Mouse (Mus musculus): ENCODE results near the gene Dnajb9. TPM values are rescaled to one million over a fixed set of nuclear protein-coding genes. Genes with fewer than 3 reads are reported as not detected.
"Not testable (repeated sequence)": the region's sequence is repeated elsewhere in the genome, so short reads cannot be mapped to it uniquely, and the experiment has no call there.

Dnajb9 gene
- total RNA-seq (2021): 10 to 100 TPM; 30.7 to 38.0 TPM
- long read RNA-seq, experiment 1, transcript Dnajb9-201 (3 exons, 2,461 nt): major isoform, 69 of 73 reads
- long read RNA-seq, experiment 1, partial matches to known transcripts: 2 of 73 reads
- long read RNA-seq, experiment 1, other reads (novel, unspliced or antisense): 2 of 73 reads
- long read RNA-seq, experiment 2, transcript Dnajb9-201 (3 exons, 2,461 nt): major isoform, 66 of 68 reads
- long read RNA-seq, experiment 2, partial matches to known transcripts: 1 of 68 reads
- long read RNA-seq, experiment 2, other reads (novel, unspliced or antisense): 1 of 68 reads

DNA sequence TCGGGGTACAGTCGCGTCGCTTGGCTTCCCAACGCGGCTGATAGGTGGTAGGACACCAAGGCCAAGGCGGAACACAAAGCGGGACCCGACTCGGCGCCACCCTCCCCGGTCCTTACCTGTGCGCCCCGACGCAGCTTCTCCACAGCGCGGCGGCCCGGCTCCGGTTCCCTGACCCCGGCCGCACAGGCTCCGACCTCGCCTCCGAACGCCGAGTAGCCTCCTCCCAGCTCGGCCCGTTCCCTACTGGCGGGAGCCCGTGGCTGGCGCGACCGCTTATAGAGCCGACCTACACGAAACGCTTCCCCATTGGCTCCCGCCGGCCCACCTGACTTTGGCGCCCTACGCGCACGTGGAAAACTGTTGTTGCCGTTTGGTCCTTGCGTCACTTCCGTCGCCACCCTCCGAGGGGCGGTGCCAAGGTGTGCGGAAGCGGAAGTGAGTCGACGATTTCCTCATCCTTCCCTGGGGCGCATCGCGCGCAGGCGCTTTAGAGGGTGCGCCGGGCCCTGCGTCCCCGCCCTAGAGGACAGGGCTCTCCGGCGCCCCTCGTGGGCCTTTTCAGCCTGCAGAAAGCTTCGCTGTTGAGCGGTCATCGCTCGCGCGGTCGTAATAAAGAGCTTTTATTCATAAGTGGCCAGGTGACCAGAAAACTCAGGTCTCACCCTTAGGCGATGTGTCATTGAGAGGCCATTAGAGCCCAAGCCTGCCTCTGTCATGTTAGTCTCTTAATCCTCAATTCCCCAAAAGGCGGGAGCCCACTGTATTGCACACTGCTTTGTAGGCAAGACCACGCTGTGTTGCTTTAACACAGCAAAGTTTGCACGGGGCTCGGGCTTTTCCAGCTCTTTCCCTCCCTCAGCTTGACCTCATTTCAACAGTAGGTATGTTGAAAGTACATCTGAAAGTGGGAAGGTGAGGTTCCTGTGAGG, at the start of gene Dnajb9:
Gene Dnajb9 (minus strand): TSS at position 503 of the 929 bp plus-strand sequence.
- DNase-seq (ENCODE audit: low spot score): peak; percentile 100

DNA sequence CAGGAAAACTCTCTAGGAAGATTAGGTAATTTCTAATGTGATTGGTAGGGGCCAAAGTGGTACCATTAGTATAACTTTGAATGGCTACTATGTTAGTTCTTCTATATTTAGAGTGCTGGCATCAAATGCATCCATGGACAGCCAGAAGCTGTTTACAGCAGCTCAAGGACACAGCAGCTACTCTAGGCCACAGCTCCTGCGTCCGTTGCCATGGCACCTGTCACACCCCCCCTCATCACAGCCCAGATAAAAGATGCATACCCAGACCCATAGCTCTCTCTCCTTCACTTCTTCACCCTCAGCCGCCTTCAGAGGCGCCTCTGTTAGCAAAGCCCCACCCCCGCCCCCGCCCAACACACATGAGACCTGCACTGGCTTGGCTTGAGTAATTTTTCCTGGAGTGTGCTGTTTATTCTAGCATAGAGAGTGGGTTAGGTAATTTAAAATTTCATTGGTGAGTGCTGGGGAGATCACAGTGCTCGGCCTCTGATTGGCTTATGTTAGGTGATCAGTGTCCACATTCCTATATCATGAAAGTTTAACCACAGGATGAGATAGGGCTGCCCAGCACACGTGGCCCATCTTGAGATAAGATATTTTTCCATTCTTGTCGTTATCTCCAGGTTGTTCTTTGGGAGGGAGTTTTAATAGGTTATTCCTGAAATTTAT, 38.3 kb upstream of the Dnajb9 start:
- no peak for DNase-seq (ENCODE audit: low spot score)

DNA sequence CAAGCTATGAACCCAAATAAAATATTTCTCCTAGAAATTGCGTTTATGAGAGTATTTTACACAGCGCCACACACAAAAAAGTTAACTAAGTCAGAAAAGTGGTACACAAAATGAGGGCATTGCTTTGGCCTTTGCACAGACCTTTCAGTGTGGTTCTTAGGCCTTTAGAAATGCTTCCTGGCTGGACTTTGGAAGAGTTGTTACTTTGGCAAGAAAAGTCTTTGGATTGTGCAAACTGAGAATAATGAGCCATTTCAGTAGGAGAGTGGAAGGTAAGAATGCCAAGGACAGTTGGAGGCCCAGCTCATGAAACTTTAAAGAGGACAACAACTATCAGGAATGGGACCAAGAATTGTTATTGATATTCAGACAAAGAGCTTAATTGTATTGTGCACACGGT, 35.6 kb upstream of the Dnajb9 start:
- no peak for DNase-seq (ENCODE audit: low spot score)

DNA sequence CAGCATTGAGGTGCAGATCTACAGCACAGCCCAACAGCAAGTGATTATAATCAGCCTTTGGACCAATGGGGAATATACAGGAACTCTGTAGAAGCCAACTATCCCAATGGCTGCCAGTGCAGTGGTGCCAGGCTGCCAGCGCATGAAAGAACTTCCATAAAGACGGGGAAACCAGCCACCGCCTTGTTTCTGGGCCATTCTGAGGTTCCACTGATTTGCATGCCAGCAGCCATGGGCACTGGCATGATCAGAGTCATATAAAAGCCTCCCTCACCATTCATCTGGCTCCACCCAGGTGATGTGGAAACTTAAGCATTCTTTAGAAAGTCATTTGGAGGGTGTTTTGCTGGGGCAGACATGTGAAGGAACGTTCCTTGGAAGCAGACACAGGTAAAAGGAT, 32.3 kb upstream of the Dnajb9 start:
- DNase-seq (ENCODE audit: low spot score): no peak

DNA sequence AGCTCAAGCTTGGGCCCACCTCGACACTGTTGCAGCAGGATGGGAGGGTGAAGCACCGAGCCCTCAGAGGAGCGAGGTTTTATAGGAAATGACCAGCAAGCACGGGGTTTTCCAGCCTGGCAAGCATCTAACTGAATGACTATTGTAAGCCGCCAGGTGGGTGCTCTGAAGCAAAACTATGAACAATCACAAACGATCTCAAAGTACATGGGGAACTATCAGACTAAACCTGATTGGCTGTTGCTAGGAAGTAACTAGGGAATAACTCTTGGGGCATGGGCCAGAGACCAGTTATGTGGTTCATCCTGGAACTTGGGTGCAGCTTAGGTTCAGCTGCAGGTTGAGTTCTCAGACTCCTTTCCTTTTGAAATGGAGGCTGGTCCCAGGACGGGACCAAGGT, 31.0 kb upstream of the Dnajb9 start:
- DNase-seq (ENCODE audit: low spot score): no peak

DNA sequence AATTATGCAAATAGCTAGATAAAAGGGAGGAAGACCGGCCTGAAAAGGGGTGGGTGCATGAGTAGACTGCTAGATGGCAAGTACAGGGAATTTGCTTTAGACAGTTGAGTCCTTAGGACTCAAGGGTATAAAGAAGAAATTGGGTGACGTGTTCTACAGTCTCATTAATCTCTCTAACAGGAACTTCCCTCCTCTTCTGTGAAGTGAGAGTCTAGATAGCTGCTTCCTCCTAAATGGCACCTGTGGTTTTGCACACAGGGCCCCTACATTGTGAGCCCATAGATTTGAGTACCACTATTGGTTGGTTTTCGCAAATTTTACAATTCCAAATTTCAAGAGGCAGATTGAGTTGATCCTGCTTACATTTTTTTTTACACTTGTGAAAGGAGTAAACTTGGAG, 14.5 kb upstream of the Dnajb9 start:
- DNase-seq (ENCODE audit: low spot score): no peak

DNA sequence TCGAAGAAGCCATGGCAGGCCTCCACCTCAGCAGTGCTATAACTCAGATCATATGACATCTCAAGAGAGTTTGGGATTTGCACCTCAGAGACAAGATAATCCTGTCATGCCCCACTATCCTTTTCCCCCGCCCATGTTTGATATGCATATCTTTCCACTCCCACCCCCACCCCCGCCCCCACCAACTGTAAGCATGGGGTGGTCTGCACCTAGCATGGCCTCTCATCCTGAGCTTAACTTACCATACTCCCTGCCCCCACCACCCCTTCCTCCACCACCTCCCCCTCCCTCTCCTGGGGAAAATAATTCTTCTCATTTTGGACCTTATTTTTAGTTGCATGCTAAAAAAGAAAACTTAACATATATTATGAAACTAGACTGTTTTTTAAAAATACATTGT, 12.9 kb upstream of the Dnajb9 start:
- no peak for DNase-seq (ENCODE audit: low spot score)

DNA sequence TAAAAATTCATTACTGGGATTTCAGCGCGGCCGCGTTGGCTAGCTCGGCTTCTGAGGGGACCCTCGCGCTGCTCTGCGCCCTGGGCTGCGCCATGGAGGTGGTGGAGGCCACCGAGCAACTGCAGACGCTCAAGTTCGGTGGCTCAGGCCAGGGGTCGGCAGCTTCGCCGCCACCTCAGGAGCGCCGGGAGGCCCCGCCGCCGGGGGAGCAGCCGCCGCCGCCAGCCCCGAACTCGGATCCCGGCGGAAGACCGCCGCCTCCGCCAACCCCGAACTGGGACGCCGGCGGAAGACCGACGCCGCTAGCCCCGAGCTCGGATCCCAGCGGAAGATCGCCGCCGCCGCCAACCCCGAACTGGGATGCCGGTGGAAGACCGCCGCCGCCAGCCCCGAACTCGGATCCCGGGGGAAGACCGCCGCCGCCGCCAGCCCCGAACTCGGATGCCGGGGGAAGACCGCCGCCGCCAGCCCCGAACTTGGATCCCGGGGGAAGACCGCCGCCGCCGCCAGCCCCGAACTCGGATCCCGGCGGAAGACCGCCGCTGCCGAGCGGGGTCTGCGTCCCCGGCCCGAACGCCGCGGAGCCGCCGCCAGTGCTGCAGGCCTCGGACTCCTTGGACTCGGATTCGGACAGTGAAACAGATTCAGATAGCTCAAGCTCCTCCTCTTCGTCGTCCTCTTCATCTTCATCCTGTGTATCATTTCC, 11.7 kb upstream of the Dnajb9 start:
- DNase-seq (ENCODE audit: low spot score): no peak

DNA sequence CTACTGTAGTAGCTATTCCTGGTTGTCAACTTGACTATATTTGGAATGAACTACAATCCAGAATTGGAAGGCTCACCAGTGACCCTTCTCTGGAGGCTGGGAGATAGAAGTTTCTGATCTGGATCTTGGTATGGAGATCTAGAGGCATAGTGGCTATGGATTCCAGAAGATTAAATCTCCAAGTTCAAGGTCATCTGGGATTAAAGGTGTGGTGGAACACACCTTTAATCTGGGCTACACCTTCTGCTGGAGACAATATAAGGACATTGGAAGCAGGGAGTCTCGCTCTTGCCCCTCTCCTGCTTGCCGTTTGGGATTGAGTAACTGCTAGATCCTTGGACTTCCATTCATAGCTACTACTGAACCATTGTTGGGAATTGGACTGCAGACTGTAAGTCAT, 10.9 kb upstream of the Dnajb9 start, which contains the start of gene Pnpla8:
Gene Pnpla8 (plus strand): TSS at position 301 of the 400 bp plus-strand sequence.
- not testable (repeated sequence) for DNase-seq (ENCODE audit: low spot score)

DNA sequence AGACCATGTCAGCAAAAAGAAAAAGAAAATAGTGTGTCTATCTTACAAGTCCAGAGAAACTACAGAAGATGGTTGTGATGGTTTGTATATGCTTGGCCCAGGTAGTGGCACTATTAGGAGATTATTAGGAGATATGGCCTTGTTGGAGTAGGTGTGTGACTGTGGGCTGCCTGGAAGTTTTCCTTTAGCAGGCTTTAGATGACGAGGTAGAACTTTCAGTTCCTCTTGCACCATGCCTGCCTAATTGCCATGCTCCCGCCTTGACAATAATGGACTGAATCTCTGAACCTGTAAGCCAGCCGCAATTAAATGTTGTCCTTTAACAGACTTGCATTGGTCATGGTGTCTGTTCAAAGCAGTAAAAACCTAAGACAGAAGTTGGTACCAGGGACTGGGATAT, 1.4 kb upstream of the Dnajb9 start:
- no peak for DNase-seq (ENCODE audit: low spot score)

DNA sequence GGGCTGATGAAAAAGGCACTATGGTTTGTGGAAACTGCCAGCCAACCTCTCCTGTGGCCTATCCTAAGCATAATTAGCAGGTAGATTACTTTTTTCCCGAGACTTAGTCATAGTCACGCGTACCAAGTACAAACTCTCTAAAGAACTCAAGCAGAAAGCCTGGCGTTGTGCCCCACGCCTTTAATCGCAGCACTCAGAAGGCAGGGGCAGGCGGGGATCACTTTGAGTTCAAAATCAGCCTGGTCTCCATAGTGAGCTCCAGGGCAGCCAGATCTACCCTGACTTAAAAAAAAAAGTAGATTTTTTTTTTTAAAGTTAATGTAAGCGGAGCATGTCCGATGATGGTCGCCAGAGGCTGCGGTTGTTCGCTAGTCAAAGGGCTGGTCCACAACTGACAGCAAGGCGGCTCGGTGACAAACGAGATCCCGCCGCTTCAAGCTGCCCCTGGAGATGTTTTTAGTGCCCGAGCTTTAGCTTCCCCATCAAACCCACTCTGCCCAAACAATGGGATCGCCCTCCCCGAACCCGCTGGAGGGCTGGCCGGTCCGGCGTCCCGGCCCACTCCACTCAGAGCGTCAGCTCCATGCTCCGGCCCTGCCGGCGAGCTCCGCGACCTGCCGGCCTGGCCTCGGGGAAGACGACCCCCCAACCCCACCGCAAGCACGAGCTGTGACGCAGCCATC, 844 bp downstream of the Dnajb9 start:
- DNase-seq (ENCODE audit: low spot score): peak; percentile 36

DNA sequence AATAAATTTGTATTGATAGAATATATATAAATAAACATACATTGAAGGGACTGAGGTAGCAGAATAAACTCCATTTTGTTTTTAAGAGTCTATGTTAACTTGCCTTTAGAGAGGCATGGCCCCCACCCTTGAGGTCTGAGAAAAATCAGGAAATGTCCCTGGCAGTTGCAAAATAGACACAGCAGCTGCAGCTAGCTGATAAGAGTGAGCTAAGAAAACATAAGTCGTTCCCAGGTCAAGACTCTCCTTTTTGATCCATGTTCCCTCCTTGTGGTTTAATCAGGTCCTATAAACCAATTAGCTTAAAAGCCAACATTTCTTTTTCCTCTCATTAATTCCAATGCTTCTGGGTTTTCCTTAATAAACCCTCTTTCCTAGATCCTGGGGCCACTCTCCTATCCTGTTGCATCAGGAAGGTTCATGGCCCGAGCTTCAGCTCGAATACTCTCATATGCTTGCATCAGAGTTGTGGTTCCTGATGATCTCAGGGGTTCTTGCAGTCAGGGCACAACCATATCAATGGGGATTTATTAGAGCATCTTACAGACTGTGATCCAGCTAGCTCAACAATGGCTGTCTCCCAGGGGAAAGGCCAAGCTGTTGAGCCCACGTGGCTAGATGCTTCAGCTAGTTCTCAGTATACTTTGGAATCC, 12.1 kb downstream of the Dnajb9 start:
- DNase-seq (ENCODE audit: low spot score): no peak

DNA sequence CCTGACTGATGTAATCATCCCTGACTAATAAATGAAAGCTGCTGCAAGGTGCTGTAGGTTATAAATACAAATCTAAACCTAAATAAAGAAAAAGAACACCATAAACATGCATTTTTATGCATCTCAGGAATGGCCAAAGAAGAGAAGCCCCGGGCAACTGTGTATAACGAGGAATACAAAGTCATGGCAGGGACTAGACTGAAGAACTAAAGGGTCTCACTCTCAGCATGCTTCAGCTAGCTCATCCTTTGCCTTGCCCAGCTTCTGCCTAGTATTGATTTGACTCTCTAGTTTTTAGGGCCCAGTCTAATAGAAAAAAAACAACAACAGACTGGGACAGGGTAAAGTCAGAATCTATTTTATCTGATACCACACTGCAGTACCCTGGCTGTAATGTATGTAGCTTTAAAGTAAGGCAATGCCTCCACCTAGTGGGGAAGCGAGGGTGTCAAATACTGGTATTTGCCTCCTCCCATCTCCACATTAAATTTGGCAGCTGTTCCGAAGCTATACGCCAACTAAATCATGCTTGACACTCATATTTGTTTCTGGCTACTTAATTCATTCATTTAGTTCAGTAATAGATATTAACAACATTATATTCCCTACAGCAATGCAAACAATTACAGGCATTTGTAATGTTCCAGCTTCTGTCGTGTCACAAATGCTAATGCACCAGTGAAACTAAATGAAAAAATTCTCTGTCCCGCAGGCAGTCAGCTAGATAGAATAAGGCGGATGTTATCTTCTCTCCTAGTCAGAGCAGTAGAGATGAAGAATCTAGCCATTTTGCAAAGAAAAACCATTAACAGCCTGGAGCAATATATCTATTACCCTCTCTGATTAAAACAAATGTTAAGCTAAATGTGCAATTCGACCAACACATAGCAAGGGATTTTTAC, 28.8 kb downstream of the Dnajb9 start:
- DNase-seq (ENCODE audit: low spot score): peak; percentile 4

DNA sequence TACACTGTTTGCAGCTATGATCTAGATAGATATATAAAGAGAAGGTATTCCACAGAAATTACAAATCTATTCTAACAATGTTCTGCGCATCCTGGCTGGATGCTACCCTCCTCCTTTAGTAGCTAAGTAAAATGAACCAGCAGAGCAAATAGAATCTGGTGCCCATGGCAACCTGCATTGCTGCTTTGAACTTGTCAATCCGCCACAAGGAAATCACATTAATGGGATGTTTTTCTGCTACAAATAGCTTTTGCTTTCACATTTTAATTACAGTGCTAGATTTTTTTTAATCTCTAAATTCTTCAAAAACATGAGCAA, 33.1 kb downstream of the Dnajb9 start:
- DNase-seq (ENCODE audit: low spot score): no peak

DNA sequence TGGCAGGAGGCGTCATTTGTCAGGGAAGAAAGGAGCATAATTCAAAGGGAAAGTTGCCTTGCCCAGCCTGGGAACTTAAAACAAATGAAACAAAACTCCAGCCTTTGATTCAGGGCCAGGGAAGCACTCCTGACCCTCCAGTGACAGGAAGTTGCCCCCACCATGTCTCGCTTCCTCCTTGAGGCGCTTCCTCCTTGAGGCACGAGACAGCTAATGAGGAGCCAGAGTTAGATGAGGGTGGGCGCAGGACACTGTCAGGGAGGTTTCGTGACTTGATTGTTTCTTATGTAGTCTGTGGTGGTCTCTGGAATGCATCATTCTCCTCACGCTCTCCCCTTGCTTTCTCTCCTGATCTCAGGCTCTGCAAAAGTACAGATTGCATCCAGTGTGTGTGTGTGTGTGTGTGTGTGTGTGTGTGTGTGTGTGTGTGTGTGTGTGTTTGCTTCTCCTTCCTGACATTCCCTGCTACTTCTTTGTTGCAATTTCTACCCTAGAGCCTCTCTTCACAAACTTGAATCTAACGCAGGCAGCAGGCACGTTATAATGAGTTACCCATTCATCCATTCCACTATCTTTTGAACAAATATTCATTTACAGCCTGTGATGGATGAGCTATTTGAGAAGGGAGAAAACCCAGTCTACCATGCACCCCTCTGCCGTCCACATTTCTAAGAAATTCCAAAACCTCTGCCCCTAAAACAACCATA, 33.6 kb downstream of the Dnajb9 start:
- no peak for DNase-seq (ENCODE audit: low spot score)

DNA sequence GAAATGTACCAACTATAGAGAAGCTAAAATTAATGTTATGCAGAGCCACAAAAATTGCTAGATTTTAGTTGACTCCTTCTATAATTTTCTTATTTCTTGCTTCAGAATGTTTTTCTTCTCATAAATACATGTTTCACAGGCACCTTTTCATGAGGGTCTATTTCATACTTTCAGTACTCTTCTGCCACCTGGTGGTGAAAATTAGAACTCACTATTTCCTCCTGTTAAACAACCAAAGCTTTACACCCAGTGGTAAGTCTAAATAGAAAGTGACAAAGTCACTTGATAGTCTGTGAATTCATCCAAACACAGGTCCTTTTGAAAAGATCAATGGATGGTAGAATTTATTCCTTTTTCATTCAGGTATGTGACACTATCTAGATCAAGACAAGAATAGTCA, 43.2 kb downstream of the Dnajb9 start:
- peak; percentile 23 for DNase-seq (ENCODE audit: low spot score)

DNA sequence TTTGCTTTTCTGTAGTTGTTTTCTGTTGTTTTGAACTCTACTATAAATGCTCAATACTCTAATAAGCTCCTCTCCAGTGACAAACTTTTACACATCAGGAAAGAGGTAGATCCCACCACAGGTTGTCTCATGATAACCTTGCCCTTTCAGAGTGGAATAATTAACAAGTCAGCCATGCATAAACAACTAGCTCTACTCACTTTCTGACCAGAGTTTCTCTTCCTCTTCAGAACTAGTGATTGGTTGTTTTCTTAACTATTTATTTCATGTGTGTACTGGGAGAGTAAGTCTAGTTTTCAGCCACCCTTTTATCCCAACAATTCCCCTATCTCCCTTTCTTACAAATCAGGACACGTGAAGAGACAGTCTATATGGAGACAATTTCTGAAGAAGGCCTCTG, 50.8 kb downstream of the Dnajb9 start:
- no peak for DNase-seq (ENCODE audit: low spot score)

All from gastrocnemius, adult 18-20 months (tissue).